Mouse (Mus musculus): ENCODE data around the gene Csnk2b.

Gene Csnk2b

DNA sequence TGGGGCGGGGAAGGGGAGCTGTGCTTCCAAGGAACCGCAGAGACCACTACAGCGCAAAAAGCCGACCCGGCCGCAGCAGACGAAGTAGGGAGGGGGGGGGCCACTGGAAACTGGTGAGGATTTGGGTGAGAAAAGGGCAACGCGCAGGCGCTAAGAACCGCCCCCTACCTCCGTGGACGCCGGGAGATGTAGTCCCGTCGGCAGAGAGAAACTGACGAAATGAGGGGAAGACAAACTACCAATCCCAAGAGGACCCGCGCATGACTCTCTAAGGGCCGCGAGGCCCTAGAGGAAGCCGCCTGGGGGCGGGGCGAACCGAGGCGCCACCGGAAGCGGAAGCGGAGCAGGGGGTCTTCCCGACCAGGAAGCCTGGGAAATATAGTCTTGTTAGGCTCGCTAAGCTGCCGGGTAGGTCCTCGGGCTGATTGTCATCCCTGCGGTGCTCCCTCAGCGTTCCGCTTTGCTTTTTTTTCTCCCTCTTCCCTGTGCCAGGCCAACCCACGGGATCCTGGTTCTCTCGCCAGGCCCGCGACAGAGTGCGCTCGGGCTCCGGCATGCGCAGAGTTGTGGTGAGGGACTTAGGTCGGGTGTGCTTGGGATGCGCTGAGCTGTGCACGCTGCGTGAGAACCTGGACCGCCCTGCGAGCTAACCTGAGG lies 582 bp downstream of the Csnk2b start, which contains the start of gene Gpank1:
Gene Gpank1, plus strand, starts transcription at position 313 of the 657 bp plus-strand sequence.
- peak; percentile 97 to 98 for DNase-seq (ENCODE audit: low spot score in 2 of 2)

- no peak for DNase-seq (ENCODE audit: low spot score in 2 of 2)
Measured at GRCm38 (mm10) chr17:35120745-35121142, 1.1 kb downstream of the Csnk2b start.

GRCm38 (mm10) chr17:35115046-35116019 lies 6.5 kb downstream of the Csnk2b start, which contains the start of gene Ly6g5b:
Ly6g5b (minus strand) TSS chr17:35115428.
- DNase-seq (ENCODE audit: low spot score in 2 of 2), result no peak

DNA sequence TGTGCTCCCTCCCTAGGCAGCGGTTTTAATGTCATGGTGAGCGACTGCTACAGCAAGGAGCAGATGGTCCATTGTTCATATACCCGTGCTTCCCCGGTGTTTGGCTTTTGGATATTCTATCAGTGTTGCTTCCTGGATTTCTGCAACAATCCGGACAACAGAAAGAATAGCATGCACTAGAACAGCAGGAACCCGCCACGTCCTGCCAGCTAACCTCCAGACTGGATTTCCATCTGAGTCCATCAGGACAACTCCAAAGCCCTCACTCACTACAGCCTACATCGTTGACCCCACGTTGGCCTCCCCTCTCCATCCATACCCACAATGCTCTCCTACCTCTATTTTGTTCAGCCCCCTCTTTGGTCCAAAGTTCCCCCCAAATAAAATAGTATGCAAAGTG lies 10.1 kb downstream of the Csnk2b start:
- DNase-seq (ENCODE audit: low spot score in 2 of 2), result no peak

- no peak for DNase-seq (ENCODE audit: low spot score in 2 of 2)
Measured at GRCm38 (mm10) chr17:35108097-35108496, 13.8 kb downstream of the Csnk2b start, which contains the start of gene Ly6g5c. Ly6g5c (plus strand) TSS chr17:35108279.

DNA sequence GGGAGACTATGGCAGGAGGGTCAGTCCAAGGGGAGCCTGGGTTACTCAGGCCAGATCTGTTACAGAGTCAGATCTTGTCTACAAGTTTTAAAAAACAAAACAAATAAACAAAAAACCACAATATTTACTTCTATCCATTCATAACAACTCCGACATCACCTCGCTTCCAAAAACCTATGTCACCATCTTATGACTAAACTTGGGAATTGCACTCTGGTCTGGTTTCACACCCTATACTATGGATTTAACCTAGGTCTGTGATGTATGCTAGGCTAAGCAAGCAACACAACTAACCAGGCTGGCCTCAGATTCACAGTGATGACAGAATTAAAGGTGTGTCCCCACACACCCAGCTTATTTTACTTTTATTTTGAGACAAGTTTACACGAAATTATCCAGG lies 15.3 kb downstream of the Csnk2b start:
- DNase-seq (ENCODE audit: low spot score in 2 of 2), result no peak

- DNase-seq (ENCODE audit: low spot score in 2 of 2), result no peak
Measured at GRCm38 (mm10) chr17:35105740-35106389, 16.0 kb downstream of the Csnk2b start.

DNA sequence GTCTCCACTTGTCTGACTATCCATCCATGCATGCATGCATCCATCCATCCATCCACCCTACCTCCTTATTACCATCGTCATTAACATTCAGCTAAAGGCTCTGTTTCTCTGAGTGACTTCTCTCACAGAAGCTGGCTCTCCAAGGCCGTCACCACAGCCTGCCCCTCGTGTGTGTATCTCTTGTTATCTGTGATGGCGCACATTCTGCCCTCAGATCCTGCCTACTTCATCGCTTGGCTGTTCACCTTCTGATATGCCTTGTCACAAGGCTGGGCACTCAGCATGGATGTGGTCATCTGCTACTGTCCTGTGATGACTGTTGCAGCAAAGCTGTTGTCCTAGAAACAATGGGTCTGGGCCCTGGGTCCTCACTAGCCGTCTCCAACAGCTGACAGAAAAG lies 17.1 kb downstream of the Csnk2b start:
- no peak for DNase-seq (ENCODE audit: low spot score in 2 of 2)

DNA sequence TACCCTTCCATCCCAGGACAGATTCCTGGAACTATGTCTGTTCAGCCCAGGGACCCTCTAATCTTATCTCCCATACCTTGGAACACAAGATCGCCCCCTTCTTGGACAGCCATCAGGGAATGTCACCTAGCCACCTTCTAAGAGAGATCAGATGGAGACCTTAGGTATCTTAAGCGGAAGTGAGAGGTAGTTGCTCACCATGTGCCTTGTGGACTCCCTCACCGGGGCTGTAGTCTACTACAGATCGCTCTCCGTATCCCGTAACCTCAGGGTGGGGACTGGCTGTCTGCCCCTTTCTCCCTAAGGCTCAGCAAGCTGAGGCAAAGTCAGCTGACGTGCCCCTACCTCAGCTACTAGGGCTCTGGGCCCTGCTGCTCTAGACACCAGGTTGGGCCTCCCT lies 17.8 kb downstream of the Csnk2b start:
- no peak for DNase-seq (ENCODE audit: low spot score in 2 of 2)

- no peak for DNase-seq (ENCODE audit: low spot score in 2 of 2)
Measured at GRCm38 (mm10) chr17:35103221-35103690, 18.6 kb downstream of the Csnk2b start.

- DNase-seq (ENCODE audit: low spot score in 2 of 2), result no peak
Measured at GRCm38 (mm10) chr17:35102299-35102698, 19.6 kb downstream of the Csnk2b start.

DNA sequence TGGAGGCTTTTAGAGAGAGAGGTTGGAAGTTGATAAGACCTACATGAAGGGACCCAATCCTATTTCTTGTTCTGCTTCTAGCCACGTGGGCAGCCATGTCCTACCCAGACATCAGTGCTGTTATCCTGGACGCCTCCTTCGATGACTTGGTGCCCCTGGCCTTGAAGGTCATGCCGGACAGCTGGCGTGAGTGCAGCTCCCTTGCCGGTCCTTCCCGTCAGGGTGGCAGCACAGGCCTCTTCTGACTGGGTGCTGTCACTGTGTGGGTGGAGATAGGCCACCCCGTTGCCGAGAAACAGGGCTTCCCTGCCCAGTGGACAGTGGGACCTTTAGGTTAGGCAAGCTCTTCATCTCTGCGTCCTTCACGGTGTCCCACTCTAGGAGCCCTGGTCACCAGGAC lies 20.7 kb downstream of the Csnk2b start:
- no peak for DNase-seq (ENCODE audit: low spot score in 2 of 2)

DNA sequence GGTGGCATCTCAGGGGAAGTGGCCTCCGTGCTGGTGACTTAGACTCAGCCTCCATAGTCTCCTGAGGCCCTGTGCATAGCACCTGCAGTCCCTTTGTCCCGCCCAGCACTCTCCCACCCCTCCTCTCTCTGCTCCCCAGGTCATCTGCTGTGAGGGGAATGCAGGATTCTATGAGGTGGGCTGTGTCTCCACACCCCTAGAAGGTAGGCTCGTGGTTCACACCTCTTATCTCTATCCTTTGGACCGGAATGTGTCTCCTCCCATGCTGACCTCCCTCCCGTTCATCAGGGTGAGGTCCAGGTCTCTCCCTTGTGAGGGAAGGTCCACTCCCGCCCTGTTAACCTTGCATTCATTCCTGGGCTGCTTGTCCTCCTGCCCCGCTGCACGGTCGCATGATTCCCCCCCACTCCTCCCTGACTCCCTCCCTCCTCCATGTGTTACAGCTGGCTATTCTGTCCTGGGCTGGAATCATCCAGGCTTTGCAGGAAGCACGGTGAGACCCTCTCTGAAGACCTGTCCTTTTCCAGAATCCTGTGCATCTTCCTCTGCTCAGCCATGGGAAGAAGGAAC lies 21.6 kb downstream of the Csnk2b start:
- DNase-seq (ENCODE audit: low spot score in 2 of 2), result no peak

DNA sequence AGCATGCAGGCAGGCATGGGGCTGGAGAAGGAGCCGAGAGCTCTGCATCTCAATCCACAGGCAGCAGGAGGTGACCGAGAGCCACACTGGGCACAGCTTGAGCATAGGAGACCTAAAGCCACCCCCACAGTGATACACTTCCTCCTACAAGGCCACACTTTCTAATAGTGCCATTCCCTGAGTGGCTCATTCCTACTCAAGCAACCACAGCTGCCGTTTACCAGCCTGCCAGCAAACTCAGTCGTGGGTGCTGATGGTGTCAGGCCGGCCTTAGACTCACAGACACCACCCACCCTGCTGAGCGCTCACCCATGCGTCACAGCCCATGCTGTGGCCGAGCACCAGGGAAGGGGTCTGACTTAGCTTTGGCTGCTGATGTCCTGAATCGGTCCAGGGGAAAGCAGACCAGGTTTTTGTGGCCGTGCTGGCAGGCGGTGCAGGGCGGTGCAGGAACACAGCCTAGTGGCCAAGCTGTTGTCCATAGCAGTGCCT lies 24.6 kb downstream of the Csnk2b start:
- peak; percentile 64 to 69 for DNase-seq (ENCODE audit: low spot score in 2 of 2)

DNA sequence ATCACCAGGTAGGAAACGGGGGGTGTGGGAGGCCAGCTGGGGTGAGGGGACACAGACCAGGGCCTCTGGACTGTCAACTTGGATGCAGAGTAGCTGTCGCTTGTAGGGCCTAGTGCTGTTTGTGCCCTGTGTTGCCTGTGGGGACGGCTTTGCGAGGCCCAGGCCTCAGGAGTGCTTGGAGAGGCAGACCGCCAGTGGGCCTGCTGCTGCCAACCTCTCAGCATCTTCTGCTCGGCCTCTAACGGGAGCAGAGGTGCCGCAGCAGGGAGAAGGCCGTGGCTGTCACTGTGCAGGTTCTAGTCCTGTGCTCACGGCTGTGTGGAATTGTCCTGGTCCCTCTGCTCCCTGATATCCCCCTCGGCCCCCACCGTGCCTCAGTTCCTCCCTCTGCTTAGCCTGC lies 25.3 kb downstream of the Csnk2b start:
- DNase-seq (ENCODE audit: low spot score in 2 of 2), result no peak

- no peak for DNase-seq (ENCODE audit: low spot score in 2 of 2)
Measured at GRCm38 (mm10) chr17:35094475-35095365, 27.1 kb downstream of the Csnk2b start.

GRCm38 (mm10) chr17:35092403-35093198 lies 29.3 kb downstream of the Csnk2b start:
- DNase-seq (ENCODE audit: low spot score in 2 of 2), result no peak

- DNase-seq (ENCODE audit: low spot score in 2 of 2), result no peak
Measured at GRCm38 (mm10) chr17:35090166-35090932, 31.5 kb downstream of the Csnk2b start.
